Mouse (Mus musculus): ENCODE results near the gene Ssc5d. TPM values are rescaled to one million over a fixed set of nuclear protein-coding genes. Genes with fewer than 3 reads are reported as not detected.

The Ssc5d gene
- polyA plus RNA-seq, 1 experiment from 2014 or later, result 3.0 TPM

Other genes with a start within 250 kb of the Ssc5d start
- gene Hspbp1, start 240.7 kb upstream of the Ssc5d start, polyA plus RNA-seq (2016; fragmentation: Nextera tagmentation; extraction: Ambion mirVana), result 119 and 122 TPM in 2 replicates
- gene Brsk1, start 235.2 kb upstream of the Ssc5d start, polyA plus RNA-seq (2016; fragmentation: Nextera tagmentation; extraction: Ambion mirVana), result 5.0 and 5.5 TPM in 2 replicates
- 0.11 and 0.14 TPM in 2 replicates for gene Tmem150b, start 200.5 kb upstream of the Ssc5d start, polyA plus RNA-seq (2016; fragmentation: Nextera tagmentation; extraction: Ambion mirVana)
- 96.5 and 98.5 TPM in 2 replicates for gene Kmt5c, start 185.7 kb upstream of the Ssc5d start, polyA plus RNA-seq (2016; fragmentation: Nextera tagmentation; extraction: Ambion mirVana)
- gene Cox6b2, start 172.7 kb upstream of the Ssc5d start, polyA plus RNA-seq (2016; fragmentation: Nextera tagmentation; extraction: Ambion mirVana), result 27.3 and 33.4 TPM in 2 replicates
- gene Fam71e2, start 154.5 kb upstream of the Ssc5d start, polyA plus RNA-seq (2016; fragmentation: Nextera tagmentation; extraction: Ambion mirVana), result not detected in 2 replicates
- gene Il11, start 142.9 kb upstream of the Ssc5d start, polyA plus RNA-seq (2016; fragmentation: Nextera tagmentation; extraction: Ambion mirVana), result 0.34 and 0.51 TPM in 2 replicates
- gene Tmem190, start 142.8 kb upstream of the Ssc5d start, polyA plus RNA-seq (2016; fragmentation: Nextera tagmentation; extraction: Ambion mirVana), result not detected in 2 replicates
- gene Tmem238, start 136.1 kb upstream of the Ssc5d start, polyA plus RNA-seq (2016; fragmentation: Nextera tagmentation; extraction: Ambion mirVana), result 2.7 and 3.1 TPM in 2 replicates
- gene Rpl28, start 132.9 kb upstream of the Ssc5d start, polyA plus RNA-seq (2016; fragmentation: Nextera tagmentation; extraction: Ambion mirVana), result 311 and 322 TPM in 2 replicates
- gene Ube2s, start 113.2 kb upstream of the Ssc5d start, polyA plus RNA-seq (2016; fragmentation: Nextera tagmentation; extraction: Ambion mirVana), result 380 and 386 TPM in 2 replicates
- gene Shisa7, start 81.1 kb upstream of the Ssc5d start, polyA plus RNA-seq (2016; fragmentation: Nextera tagmentation; extraction: Ambion mirVana), result 6.0 and 6.5 TPM in 2 replicates
- 4.8 and 5.4 TPM in 2 replicates for gene Isoc2b, start 55.5 kb upstream of the Ssc5d start, polyA plus RNA-seq (2016; fragmentation: Nextera tagmentation; extraction: Ambion mirVana)
- 0.91 and 0.93 TPM in 2 replicates for gene Isoc2a, start 48.6 kb upstream of the Ssc5d start, polyA plus RNA-seq (2016; fragmentation: Nextera tagmentation; extraction: Ambion mirVana)
- gene Gm36210, start 19.3 kb upstream of the Ssc5d start, polyA plus RNA-seq (2016; fragmentation: Nextera tagmentation; extraction: Ambion mirVana), result 0.29 TPM in 1 of 2 replicates, not detected in the other
- gene Zfp628, start 10.6 kb upstream of the Ssc5d start, polyA plus RNA-seq (2016; fragmentation: Nextera tagmentation; extraction: Ambion mirVana), result 4.4 and 4.5 TPM in 2 replicates
- 13.0 and 13.7 TPM in 2 replicates for gene Nat14, start 3.8 kb upstream of the Ssc5d start, polyA plus RNA-seq (2016; fragmentation: Nextera tagmentation; extraction: Ambion mirVana)
- gene Sbk2, start 38.6 kb downstream of the Ssc5d start, polyA plus RNA-seq (2016; fragmentation: Nextera tagmentation; extraction: Ambion mirVana), result 0.13 TPM in 2 replicates
- 0.11 TPM in 2 replicates for gene Sbk3, start 45.4 kb downstream of the Ssc5d start, polyA plus RNA-seq (2016; fragmentation: Nextera tagmentation; extraction: Ambion mirVana)
- 52.4 and 57.5 TPM in 2 replicates for gene Zfp579, start 70.4 kb downstream of the Ssc5d start, polyA plus RNA-seq (2016; fragmentation: Nextera tagmentation; extraction: Ambion mirVana)
- 8.2 and 8.7 TPM in 2 replicates for gene Zfp524, start 88.6 kb downstream of the Ssc5d start, polyA plus RNA-seq (2016; fragmentation: Nextera tagmentation; extraction: Ambion mirVana)
- gene Fiz1, start 88.9 kb downstream of the Ssc5d start, polyA plus RNA-seq (2016; fragmentation: Nextera tagmentation; extraction: Ambion mirVana), result 62.0 and 63.3 TPM in 2 replicates
- 0.26 TPM in 1 of 2 replicates, not detected in the other for gene Gm44973, start 89.7 kb downstream of the Ssc5d start, polyA plus RNA-seq (2016; fragmentation: Nextera tagmentation; extraction: Ambion mirVana)
- 6.6 and 6.9 TPM in 2 replicates for gene Zfp865, start 94.6 kb downstream of the Ssc5d start, polyA plus RNA-seq (2016; fragmentation: Nextera tagmentation; extraction: Ambion mirVana)
- 14.3 and 17.0 TPM in 2 replicates for gene Ccdc106, start 94.8 kb downstream of the Ssc5d start, polyA plus RNA-seq (2016; fragmentation: Nextera tagmentation; extraction: Ambion mirVana)
- gene 4632433K11Rik, start 108.3 kb downstream of the Ssc5d start, polyA plus RNA-seq (2016; fragmentation: Nextera tagmentation; extraction: Ambion mirVana), result not detected in 2 replicates
- gene Zfp784, start 112.7 kb downstream of the Ssc5d start, polyA plus RNA-seq (2016; fragmentation: Nextera tagmentation; extraction: Ambion mirVana), result 4.2 and 5.9 TPM in 2 replicates
- 53.5 and 56.0 TPM in 2 replicates for gene Zfp580, start 125.8 kb downstream of the Ssc5d start, polyA plus RNA-seq (2016; fragmentation: Nextera tagmentation; extraction: Ambion mirVana)
- gene U2af2, start 136.4 kb downstream of the Ssc5d start, polyA plus RNA-seq (2016; fragmentation: Nextera tagmentation; extraction: Ambion mirVana), result 147 and 163 TPM in 2 replicates
- 73.4 and 80.5 TPM in 2 replicates for gene Epn1, start 154.4 kb downstream of the Ssc5d start, polyA plus RNA-seq (2016; fragmentation: Nextera tagmentation; extraction: Ambion mirVana)
- 0.18 TPM in 1 of 2 replicates, not detected in the other for gene Rfpl4, start 191.2 kb downstream of the Ssc5d start, polyA plus RNA-seq (2016; fragmentation: Nextera tagmentation; extraction: Ambion mirVana)
- 0.27 and 0.38 TPM in 2 replicates for gene Rasl2-9, start 200.2 kb downstream of the Ssc5d start, polyA plus RNA-seq (2016; fragmentation: Nextera tagmentation; extraction: Ambion mirVana)
- 0.01 and 0.08 TPM in 2 replicates for gene Vmn1r55, start 223.9 kb downstream of the Ssc5d start, polyA plus RNA-seq (2016; fragmentation: Nextera tagmentation; extraction: Ambion mirVana)